Mouse (Mus musculus) layer of hippocampus, adult 6 months (tissue): ENCODE data around the gene Dynlrb2. TPM values are rescaled to one million over a fixed set of nuclear protein-coding genes. Genes with fewer than 3 reads are reported as not detected.

Experiments used
- long read RNA-seq, 2 experiments: library from polyadenylated mRNA; unstranded; transcript quantifications; one replicate each; pipeline ENCODE4 v2.0.0; 2019 to 2020
- polyA plus RNA-seq: library from polyadenylated mRNA; unstranded; fragments of <200 nt; fragmentation: Nextera tagmentation; gene quantifications from 2 replicates; pipeline ENCODE4 v1.2.3, GENCODE M21; 2021

Gene Dynlrb2
- polyA plus RNA-seq = 19.8 and 44.6 TPM in 2 replicates
- long read RNA-seq, experiment 1, partial matches to known transcripts = 1 of 5 reads
- long read RNA-seq, experiment 1, other reads (novel, unspliced or antisense) = 0 of 5 reads
- long read RNA-seq, experiment 2 = 0 reads

GRCm38 (mm10) chr8:116504477-116505120 is at the start of gene Dynlrb2:
TSS of gene Dynlrb2 (plus strand) at chr8:116504974.

Other genes starting within 250 kb of the Dynlrb2 start
- 6.1 and 6.6 TPM in 2 replicates for gene Cdyl2, start 228.0 kb downstream of the Dynlrb2 start, polyA plus RNA-seq